Mouse (Mus musculus): ENCODE measurements at regions not wholly inside any gene's neighbourhood (a gene's known extent, or its start where the extent isn't known, plus 50 kb on each side); places are given as distances from the start of the nearest gene placed in this dataset.
"Not testable (repeated sequence)": the region's sequence is repeated elsewhere in the genome, so short reads cannot be mapped to it uniquely, and the experiment has no call there.

DNA sequence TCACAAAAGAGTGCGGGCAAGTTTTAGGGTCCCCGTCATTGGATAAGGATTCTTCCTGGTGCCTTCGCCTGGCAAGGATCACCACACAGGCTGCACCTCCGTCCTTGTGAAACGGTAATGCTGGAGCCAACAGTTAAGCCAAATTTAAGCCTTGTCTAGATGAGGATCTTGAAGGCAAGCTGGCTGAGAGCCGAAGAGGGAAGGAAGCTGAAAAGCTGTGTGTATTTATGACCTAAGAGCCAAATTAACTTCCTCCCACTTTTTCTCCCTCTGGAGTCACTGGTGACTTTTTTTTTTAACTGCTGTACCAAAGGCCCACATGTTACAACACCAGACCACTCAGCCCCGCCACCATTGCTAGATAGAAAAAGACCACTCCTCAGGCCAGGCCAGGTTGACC lies 249.1 kb upstream of the Jarid2 start:
- peaks cover 3% of the 10 kb centered on the region; the same call in 1 of the 2 replicates for H3K4me1 ChIP-seq (ENCODE audit: control insufficient read depth, insufficient read depth, low read length)
- no peak overlapping the region for H3K27ac ChIP-seq (replicated peaks; ENCODE audit: low read depth, low read length)
- H3K4me3 ChIP-seq (ENCODE audit: low read depth, low read length): no peak overlapping the region
- H3K9ac ChIP-seq (ENCODE audit: low read length): no peak overlapping the region
- WGBS: 75% methylated on average over 7 of the region's 7 CpGs
- H3K27me3 ChIP-seq (ENCODE audit: control insufficient read depth, insufficient read depth, low read length): no peaks in the 10 kb centered on the region
- H3K9me3 ChIP-seq (ENCODE audit: control insufficient read depth, low read length): no peaks in the 10 kb centered on the region
- ATAC-seq (ENCODE audit: insufficient number of reproducible peaks, low FRiP score, low TSS enrichment, low read depth) (no peak), DNase-seq (ENCODE audit: low spot score) (no peak)
- no peaks in the 10 kb centered on the region for H3K36me3 ChIP-seq (ENCODE audit: control insufficient read depth, insufficient read depth, low read length)
- no peak overlapping the region; the same call in 1 of the 2 replicates for H3K4me2 ChIP-seq (ENCODE audit: low read depth, severe bottlenecking)

DNA sequence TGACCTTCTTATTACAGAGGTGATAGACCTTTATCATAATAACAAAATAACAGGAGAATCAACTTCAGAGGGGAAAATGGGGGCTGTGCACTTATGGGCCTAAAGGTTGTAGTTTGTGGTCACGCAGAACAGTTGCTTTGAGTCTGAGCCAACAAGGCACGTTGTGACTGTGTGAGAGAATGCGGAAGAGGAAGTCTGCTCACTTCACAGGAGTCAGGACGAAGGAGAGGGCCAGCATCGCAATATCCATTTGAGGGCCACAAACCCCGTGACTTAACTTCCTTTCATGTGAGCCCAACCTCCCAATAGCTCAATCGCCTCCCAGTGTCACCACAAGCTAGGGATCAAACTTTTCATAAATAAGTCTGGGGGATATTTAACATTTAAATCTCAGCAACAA lies 246.6 kb upstream of the Jarid2 start:
- no peaks in the 10 kb centered on the region for H3K9me3 ChIP-seq (ENCODE audit: control insufficient read depth, low read length)
- no peaks in the 10 kb centered on the region for H3K27me3 ChIP-seq (ENCODE audit: control insufficient read depth, insufficient read depth, low read length)
- H3K4me3 ChIP-seq (ENCODE audit: low read depth, low read length): no peak overlapping the region
- H3K4me1 ChIP-seq (ENCODE audit: control insufficient read depth, insufficient read depth, low read length): peaks cover 3% of the 10 kb centered on the region; the same call in 1 of the 2 replicates
- H3K4me2 ChIP-seq (ENCODE audit: low read depth, severe bottlenecking): no peak overlapping the region
- WGBS: 87% methylated on average over 7 of the region's 7 CpGs
- no peak overlapping the region for H3K27ac ChIP-seq (replicated peaks; ENCODE audit: low read depth, low read length)
- ATAC-seq (ENCODE audit: insufficient number of reproducible peaks, low FRiP score, low TSS enrichment, low read depth) (no peak), DNase-seq (ENCODE audit: low spot score) (no peak)
- H3K9ac ChIP-seq (ENCODE audit: low read length): no peak overlapping the region
- H3K36me3 ChIP-seq (ENCODE audit: control insufficient read depth, insufficient read depth, low read length): no peaks in the 10 kb centered on the region

DNA sequence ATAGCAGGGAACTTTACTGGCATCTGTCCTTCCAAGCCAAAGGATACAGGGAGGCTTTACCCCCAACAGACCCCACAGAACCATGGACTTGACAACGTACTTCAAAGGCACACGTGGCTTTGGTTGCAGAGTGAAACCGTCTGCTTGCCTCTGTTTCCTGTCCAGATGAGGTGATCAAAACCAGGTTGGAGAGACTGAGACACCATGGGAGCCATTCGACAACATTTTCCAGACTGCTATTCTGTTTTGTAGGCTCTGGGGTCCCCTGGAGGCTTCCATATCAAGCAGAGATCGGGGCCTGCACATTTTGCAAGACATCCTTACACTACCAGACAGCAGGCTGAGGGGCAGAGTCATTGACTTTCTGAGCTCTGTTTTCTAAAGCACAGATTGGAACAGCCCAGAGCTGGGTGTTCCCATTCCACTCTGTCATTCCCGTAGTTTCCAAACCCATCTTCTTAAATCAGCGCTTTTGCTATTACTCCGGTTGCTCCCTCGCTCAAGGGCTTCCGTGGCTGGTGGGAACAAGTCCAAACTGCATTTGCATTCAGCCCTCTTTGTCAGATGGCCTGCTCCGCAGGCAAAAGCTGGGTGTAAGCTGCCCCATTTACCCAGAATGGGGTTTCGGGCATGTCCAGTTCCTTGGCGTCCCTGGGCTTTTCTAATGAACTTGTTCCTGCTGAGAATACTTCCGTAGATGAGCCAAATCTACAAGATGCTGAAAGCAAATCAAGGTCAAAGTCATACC lies 244.5 kb upstream of the Jarid2 start:
- H3K4me3 ChIP-seq (ENCODE audit: low read depth, low read length): no peak overlapping the region
- peak; percentile 46 for DNase-seq (ENCODE audit: low spot score)

DNA sequence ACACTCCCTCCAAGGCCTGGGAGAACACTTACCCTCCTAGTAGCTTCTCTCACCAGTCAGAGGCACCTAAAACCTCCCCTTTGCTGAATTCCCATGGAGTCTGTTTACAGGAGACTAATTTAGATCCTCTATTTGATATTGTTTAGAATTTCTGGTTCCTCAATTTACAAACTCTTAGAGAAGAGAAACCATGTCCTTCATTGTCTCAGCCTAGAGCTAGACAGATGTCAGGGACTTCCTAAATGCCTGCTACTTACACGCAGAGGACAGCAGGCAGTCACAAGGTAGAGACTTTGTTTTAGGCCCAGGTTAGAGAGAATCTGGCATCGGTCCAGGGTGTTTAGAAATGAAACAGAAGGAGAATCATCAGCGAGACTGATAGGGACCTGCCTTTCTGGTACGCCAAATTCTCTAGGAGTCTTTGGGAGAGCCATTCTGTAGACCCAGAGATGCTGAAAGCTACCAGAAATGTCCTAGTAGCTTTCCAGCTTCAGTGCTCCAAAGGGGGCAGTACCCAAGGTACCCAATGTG lies 238.3 kb upstream of the Jarid2 start:
- 88% methylated on average over 4 of the region's 4 CpGs for WGBS

More for the DNA sequence above, 244.5 kb upstream of the Jarid2 start:
- Histone ChIP-seq H3K9ac (ENCODE audit: low read length) (no peak overlapping the region), H3K4me2 (ENCODE audit: low read depth, severe bottlenecking) (no peak overlapping the region), H3K4me1 (ENCODE audit: control insufficient read depth, insufficient read depth, low read length) (peaks cover 3% of the 10 kb centered on the region; the same call in 1 of the 2 replicates), H3K36me3 (ENCODE audit: control insufficient read depth, insufficient read depth, low read length) (no peaks in the 10 kb centered on the region), H3K27ac (replicated peaks; ENCODE audit: low read depth, low read length) (no peak overlapping the region), H3K27me3 (ENCODE audit: control insufficient read depth, insufficient read depth, low read length) (no peaks in the 10 kb centered on the region), H3K9me3 (ENCODE audit: control insufficient read depth, low read length) (no peaks in the 10 kb centered on the region)
- WGBS: 48% methylated on average over 14 of the region's 14 CpGs
- no peak for ATAC-seq (ENCODE audit: insufficient number of reproducible peaks, low FRiP score, low TSS enrichment, low read depth)

DNA sequence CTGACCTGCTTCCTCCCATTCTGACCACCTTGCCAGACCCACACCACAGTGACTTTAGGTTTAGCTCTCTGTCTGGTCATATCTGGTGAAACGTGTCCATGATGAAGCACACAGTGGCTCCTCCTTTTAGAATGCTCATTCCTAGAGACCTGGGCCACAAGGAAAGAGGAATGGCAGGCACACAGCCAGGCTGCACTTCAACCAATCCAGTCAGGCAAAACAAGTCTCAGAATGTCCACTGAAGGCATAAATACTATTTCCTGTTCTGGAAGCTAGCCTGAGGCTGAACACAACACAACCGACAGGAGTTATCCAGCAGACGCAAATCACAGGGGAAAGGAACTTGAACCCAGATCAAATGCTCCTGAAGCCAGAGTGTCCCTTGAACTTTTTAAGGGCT lies 235.4 kb upstream of the Jarid2 start:
- DNase-seq (ENCODE audit: low spot score): no peak
- ATAC-seq (ENCODE audit: insufficient number of reproducible peaks, low FRiP score, low TSS enrichment, low read depth): no peak
- Histone ChIP-seq H3K36me3 (ENCODE audit: control insufficient read depth, insufficient read depth, low read length) (no peaks in the 10 kb centered on the region), H3K9ac (ENCODE audit: low read length) (no peak overlapping the region), H3K9me3 (ENCODE audit: control insufficient read depth, low read length) (no peaks in the 10 kb centered on the region), H3K27me3 (ENCODE audit: control insufficient read depth, insufficient read depth, low read length) (no peaks in the 10 kb centered on the region), H3K4me1 (ENCODE audit: control insufficient read depth, insufficient read depth, low read length) (peaks cover 35% of the 10 kb centered on the region), H3K4me2 (ENCODE audit: low read depth, severe bottlenecking) (no peak overlapping the region), H3K4me3 (ENCODE audit: low read depth, low read length) (no peak overlapping the region), H3K27ac (replicated peaks; ENCODE audit: low read depth, low read length) (0 out of 2 replicates have a peak overlapping the region, but pooled peaks have one; percentile 26)
- 46% methylated on average over 3 of the region's 3 CpGs for WGBS

More for the DNA sequence above, 238.3 kb upstream of the Jarid2 start:
- H3K4me1 ChIP-seq (ENCODE audit: control insufficient read depth, insufficient read depth, low read length): peaks cover 24% of the 10 kb centered on the region
- H3K36me3 ChIP-seq (ENCODE audit: control insufficient read depth, insufficient read depth, low read length): no peaks in the 10 kb centered on the region
- no peaks in the 10 kb centered on the region for H3K9me3 ChIP-seq (ENCODE audit: control insufficient read depth, low read length)
- no peak overlapping the region for H3K27ac ChIP-seq (replicated peaks; ENCODE audit: low read depth, low read length)
- H3K27me3 ChIP-seq (ENCODE audit: control insufficient read depth, insufficient read depth, low read length): no peaks in the 10 kb centered on the region
- ATAC-seq (ENCODE audit: insufficient number of reproducible peaks, low FRiP score, low TSS enrichment, low read depth): no peak
- no peak for DNase-seq (ENCODE audit: low spot score)
- no peak overlapping the region for H3K4me3 ChIP-seq (ENCODE audit: low read depth, low read length)
- no peak overlapping the region for H3K9ac ChIP-seq (ENCODE audit: low read length)
- no peak overlapping the region for H3K4me2 ChIP-seq (ENCODE audit: low read depth, severe bottlenecking)

DNA sequence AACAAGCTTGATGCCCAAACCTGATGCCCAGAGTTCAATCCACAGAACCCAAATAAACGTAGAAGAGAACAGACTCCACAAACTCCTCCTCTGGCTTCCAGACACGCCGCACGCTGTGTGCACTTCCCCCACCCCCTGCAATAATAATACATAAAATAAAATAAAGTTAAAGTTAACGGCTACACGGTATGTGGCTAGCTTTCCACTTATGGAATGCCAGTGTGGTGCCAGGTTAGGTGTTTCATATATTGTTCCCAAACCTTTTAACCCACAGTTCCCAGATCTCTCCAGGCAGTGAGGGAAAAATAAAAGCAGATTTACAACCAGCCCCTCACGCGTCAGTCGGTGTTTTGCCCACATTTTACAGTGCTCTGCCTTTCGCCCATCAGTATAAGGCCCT lies 233.8 kb upstream of the Jarid2 start:
- no peaks in the 10 kb centered on the region for H3K27me3 ChIP-seq (ENCODE audit: control insufficient read depth, insufficient read depth, low read length)
- H3K4me3 ChIP-seq (ENCODE audit: low read depth, low read length): no peak overlapping the region
- peaks cover 35% of the 10 kb centered on the region for H3K4me1 ChIP-seq (ENCODE audit: control insufficient read depth, insufficient read depth, low read length)
- H3K9ac ChIP-seq (ENCODE audit: low read length): no peak overlapping the region
- DNase-seq (ENCODE audit: low spot score): no peak
- H3K4me2 ChIP-seq (ENCODE audit: low read depth, severe bottlenecking): no peak overlapping the region
- peak overlapping the region; percentile 52 for H3K27ac ChIP-seq (replicated peaks; ENCODE audit: low read depth, low read length)
- no peak; the same call in 1 of the 2 replicates for ATAC-seq (ENCODE audit: insufficient number of reproducible peaks, low FRiP score, low TSS enrichment, low read depth)
- H3K36me3 ChIP-seq (ENCODE audit: control insufficient read depth, insufficient read depth, low read length): no peaks in the 10 kb centered on the region
- no peaks in the 10 kb centered on the region for H3K9me3 ChIP-seq (ENCODE audit: control insufficient read depth, low read length)
- 29% methylated on average over 10 of the region's 10 CpGs for WGBS

DNA sequence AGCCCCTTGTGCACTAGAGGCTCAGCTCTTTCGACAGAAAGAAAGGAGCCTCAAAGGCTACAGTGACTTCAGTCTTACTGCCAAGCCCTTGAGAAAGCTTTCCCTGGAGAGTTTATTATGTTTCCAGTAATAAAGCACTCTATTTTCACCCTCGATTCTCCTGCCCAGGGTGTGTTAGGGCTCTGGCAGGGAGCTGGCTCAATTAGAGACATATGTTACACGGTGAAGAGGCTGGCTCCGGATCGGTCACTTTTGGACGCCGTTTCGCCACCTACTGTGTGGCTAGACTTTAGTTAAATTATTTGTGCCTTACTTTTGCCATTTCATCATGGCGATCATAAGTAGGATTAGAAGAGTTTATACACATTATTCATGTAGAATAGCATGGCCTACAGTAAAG lies 232.7 kb upstream of the Jarid2 start:
- Histone ChIP-seq H3K27me3 (ENCODE audit: control insufficient read depth, insufficient read depth, low read length) (no peaks in the 10 kb centered on the region), H3K36me3 (ENCODE audit: control insufficient read depth, insufficient read depth, low read length) (no peaks in the 10 kb centered on the region), H3K9ac (ENCODE audit: low read length) (no peak overlapping the region), H3K9me3 (ENCODE audit: control insufficient read depth, low read length) (no peaks in the 10 kb centered on the region), H3K27ac (replicated peaks; ENCODE audit: low read depth, low read length) (peak overlapping the region; percentile 52), H3K4me2 (ENCODE audit: low read depth, severe bottlenecking) (no peak overlapping the region), H3K4me1 (ENCODE audit: control insufficient read depth, insufficient read depth, low read length) (peaks cover 34% of the 10 kb centered on the region), H3K4me3 (ENCODE audit: low read depth, low read length) (no peak overlapping the region)
- ATAC-seq (ENCODE audit: insufficient number of reproducible peaks, low FRiP score, low TSS enrichment, low read depth) (no peak), DNase-seq (ENCODE audit: low spot score) (peak; percentile 58)
- 11% methylated on average over 9 of the region's 9 CpGs for WGBS

DNA sequence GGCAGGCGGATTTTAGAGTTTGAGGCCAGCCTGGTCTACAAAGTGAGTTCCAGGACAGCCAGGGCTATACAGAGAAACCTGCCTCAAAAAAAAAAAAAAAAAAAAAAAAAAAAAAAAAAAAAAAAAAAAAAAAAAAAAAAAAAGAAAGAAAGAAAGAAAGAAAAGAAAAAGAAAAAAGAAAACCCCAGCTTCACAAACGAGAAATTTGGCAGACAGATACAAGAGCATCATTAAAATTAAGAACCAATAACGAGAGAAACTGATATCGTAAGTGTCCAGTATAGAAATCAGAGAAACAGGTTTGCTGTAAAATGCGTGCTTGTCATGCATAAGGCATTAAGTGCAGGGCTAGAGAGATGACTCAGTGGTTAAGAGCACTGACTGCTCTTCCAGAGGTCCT lies 228.4 kb upstream of the Jarid2 start:
- H3K36me3 ChIP-seq (ENCODE audit: control insufficient read depth, insufficient read depth, low read length); DNase-seq (ENCODE audit: low spot score); H3K9me3 ChIP-seq (ENCODE audit: control insufficient read depth, low read length); ATAC-seq (ENCODE audit: insufficient number of reproducible peaks, low FRiP score, low TSS enrichment, low read depth); H3K27ac ChIP-seq (replicated peaks; ENCODE audit: low read depth, low read length); H3K9ac ChIP-seq (ENCODE audit: low read length); H3K27me3 ChIP-seq (ENCODE audit: control insufficient read depth, insufficient read depth, low read length); H3K4me3 ChIP-seq (ENCODE audit: low read depth, low read length); H3K4me2 ChIP-seq (ENCODE audit: low read depth, severe bottlenecking): not testable (repeated sequence)
- H3K4me1 ChIP-seq (ENCODE audit: control insufficient read depth, insufficient read depth, low read length): peaks cover 18% of the 10 kb centered on the region
- WGBS: 86% methylated on average over 5 of the region's 5 CpGs
